Mouse (Mus musculus) stomach, postnatal 0 days (tissue): ENCODE results near the gene Slc25a36.

Source experiments
- CTCF ChIP-seq: IDR thresholded peaks from 2 replicates; pipeline ENCODE4 v1.5.1; 2016; ENCODE audit warnings: antibody characterized with exemption, low read depth, mild to moderate bottlenecking, moderate library complexity
- EP300 ChIP-seq: optimal IDR thresholded peaks from 2 replicates; pipeline ENCODE3; 2016; ENCODE audit warnings: antibody characterized with exemption

DNA sequence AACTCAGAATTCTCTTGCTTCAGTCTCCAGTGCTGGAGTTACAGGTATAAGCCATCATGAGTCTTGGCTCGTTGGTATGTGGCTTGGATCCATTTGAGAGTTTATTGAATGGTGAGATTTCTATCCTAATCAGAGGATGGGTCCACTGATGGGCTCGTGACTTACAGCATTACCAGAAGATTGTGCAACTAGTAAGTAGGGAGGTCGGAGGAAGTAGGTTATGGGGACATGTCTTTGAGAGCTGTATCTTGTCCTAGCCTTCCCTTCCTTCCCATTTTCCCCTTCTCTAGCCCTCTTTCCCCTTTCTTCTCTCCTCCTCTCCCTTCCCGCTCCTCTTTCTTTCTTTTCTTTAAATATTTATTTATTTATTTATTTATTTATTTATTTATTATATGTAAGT lies 26.7 kb upstream of the Slc25a36 start:
- TF ChIP-seq CTCF (no peak), EP300 (no peak)
